Mouse (Mus musculus): ENCODE measurements around the gene Vmn1r189. TPM values are rescaled to one million over a fixed set of nuclear protein-coding genes. Genes with fewer than 3 reads are reported as not detected.

Gene Vmn1r189
- polyA plus RNA-seq, 1 experiment from 2014 or later, result not detected

Small RNA genes within 50 kb of the gene (microRNA-seq; reads per million reads assigned to microRNA genes)
- not detected for gene Gm26300

Other genes starting within 250 kb of the Vmn1r189 start
- gene Zfp184, start 160.7 kb downstream of the Vmn1r189 start, polyA plus RNA-seq (2015; fragmentation: Nextera tagmentation; extraction: Ambion mirVana), result 4.4 and 4.7 TPM in 2 replicates
- gene Pom121l2, start 124.6 kb downstream of the Vmn1r189 start, polyA plus RNA-seq (2015; fragmentation: Nextera tagmentation; extraction: Ambion mirVana), result 0.10 TPM in 1 of 2 replicates, not detected in the other
- 1.4 and 2.0 TPM in 2 replicates for gene Prss16, start 96.1 kb downstream of the Vmn1r189 start, polyA plus RNA-seq (2015; fragmentation: Nextera tagmentation; extraction: Ambion mirVana)
- gene Hist1h2ah, start 70.3 kb downstream of the Vmn1r189 start, polyA plus RNA-seq (2015; fragmentation: Nextera tagmentation; extraction: Ambion mirVana), result 4.6 and 5.1 TPM in 2 replicates
- gene Hist1h2bk, start 70.0 kb downstream of the Vmn1r189 start, polyA plus RNA-seq (2015; fragmentation: Nextera tagmentation; extraction: Ambion mirVana), result 1.8 and 2.9 TPM in 2 replicates
- gene Hist1h4i, start 64.5 kb downstream of the Vmn1r189 start, polyA plus RNA-seq (2015; fragmentation: Nextera tagmentation; extraction: Ambion mirVana), result 18.8 and 22.0 TPM in 2 replicates
- gene Hist1h2ag, start 62.9 kb downstream of the Vmn1r189 start, polyA plus RNA-seq (2015; fragmentation: Nextera tagmentation; extraction: Ambion mirVana), result 17.4 and 30.0 TPM in 2 replicates
- 4.7 and 7.7 TPM in 2 replicates for gene Hist1h2bj, start 62.6 kb downstream of the Vmn1r189 start, polyA plus RNA-seq (2015; fragmentation: Nextera tagmentation; extraction: Ambion mirVana)
- not detected in 2 replicates for gene Vmn1r188, start 21.4 kb downstream of the Vmn1r189 start, polyA plus RNA-seq (2015; fragmentation: Nextera tagmentation; extraction: Ambion mirVana)
- not detected in 2 replicates for gene Vmn1r191, start 78.1 kb upstream of the Vmn1r189 start, polyA plus RNA-seq (2015; fragmentation: Nextera tagmentation; extraction: Ambion mirVana)
- gene Vmn1r192, start 85.3 kb upstream of the Vmn1r189 start, polyA plus RNA-seq (2015; fragmentation: Nextera tagmentation; extraction: Ambion mirVana), result not detected in 2 replicates
- not detected in 2 replicates for gene Vmn1r193, start 117.3 kb upstream of the Vmn1r189 start, polyA plus RNA-seq (2015; fragmentation: Nextera tagmentation; extraction: Ambion mirVana)
- not detected in 2 replicates for gene Vmn1r194, start 138.4 kb upstream of the Vmn1r189 start, polyA plus RNA-seq (2015; fragmentation: Nextera tagmentation; extraction: Ambion mirVana)
- gene Vmn1r195, start 164.7 kb upstream of the Vmn1r189 start, polyA plus RNA-seq (2015; fragmentation: Nextera tagmentation; extraction: Ambion mirVana), result not detected in 2 replicates
- not detected in 2 replicates for gene Vmn1r196, start 184.1 kb upstream of the Vmn1r189 start, polyA plus RNA-seq (2015; fragmentation: Nextera tagmentation; extraction: Ambion mirVana)
- gene Vmn1r197, start 218.8 kb upstream of the Vmn1r189 start, polyA plus RNA-seq (2015; fragmentation: Nextera tagmentation; extraction: Ambion mirVana), result not detected in 2 replicates
- gene Vmn1r198, start 244.5 kb upstream of the Vmn1r189 start, polyA plus RNA-seq (2015; fragmentation: Nextera tagmentation; extraction: Ambion mirVana), result not detected in 2 replicates

Data from intestine, embryonic 16.5 days (tissue).